Mouse (Mus musculus): Measurements from ENCODE around the gene Psmc3ip. TPM values are rescaled to one million over a fixed set of nuclear protein-coding genes. Genes with fewer than 3 reads are reported as not detected.

Gene Psmc3ip
- polyA plus RNA-seq, 1 experiment from 2014 or later = 20.5 TPM

DNA sequence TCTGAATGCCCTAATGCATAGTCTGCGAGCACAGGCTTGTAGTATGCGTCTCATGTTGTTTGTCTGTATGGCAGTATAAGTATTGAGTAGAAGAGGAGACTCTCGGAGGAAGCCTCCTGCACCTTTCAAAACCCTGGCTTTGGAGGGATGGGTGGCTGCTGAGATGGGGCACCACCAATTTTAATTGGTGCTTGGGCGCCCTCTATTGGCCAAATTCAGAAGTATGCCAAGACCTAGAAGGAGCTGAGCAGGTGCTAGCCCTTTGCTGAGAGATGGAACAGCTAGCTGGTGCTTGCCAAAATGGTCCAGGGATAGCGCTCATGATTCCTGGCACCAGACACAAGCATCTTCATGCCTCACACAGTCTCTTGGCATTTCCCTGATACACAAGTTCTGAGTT lies 37.4 kb downstream of the Psmc3ip start:
- 39% methylated on average over 5 of the region's 5 CpGs for WGBS
- Histone ChIP-seq H3K27me3 (no peaks in the 10 kb centered on the region), H3K4me3 (no peak overlapping the region), H3K27ac (replicated peaks) (no peak overlapping the region), H3K36me3 (peaks cover 97% of the 10 kb centered on the region), H3K9me3 (no peaks in the 10 kb centered on the region), H3K9ac (no peak overlapping the region), H3K4me1 (replicated peaks) (peaks cover 9% of the 10 kb centered on the region), H3K4me2 (no peak overlapping the region)
- no peak for ATAC-seq (ENCODE audit: low read depth)

- H3K9me3 ChIP-seq = no peaks in the 10 kb centered on the region
- H3K4me1 ChIP-seq (replicated peaks) = peaks cover 5% of the 10 kb centered on the region; the same call in 1 of the 2 replicates
- H3K9ac ChIP-seq = no peak overlapping the region
- no peak for ATAC-seq (ENCODE audit: low read depth)
- no peak overlapping the region for H3K27ac ChIP-seq (replicated peaks)
- no peaks in the 10 kb centered on the region for H3K27me3 ChIP-seq
- 68% methylated on average over 8 of the region's 8 CpGs for WGBS
- no peak overlapping the region for H3K4me3 ChIP-seq
- no peak overlapping the region for H3K4me2 ChIP-seq
- H3K36me3 ChIP-seq = peaks cover 97% of the 10 kb centered on the region
Measured at GRCm38 (mm10) chr11:101056885-101057284, 38.4 kb downstream of the Psmc3ip start.

DNA sequence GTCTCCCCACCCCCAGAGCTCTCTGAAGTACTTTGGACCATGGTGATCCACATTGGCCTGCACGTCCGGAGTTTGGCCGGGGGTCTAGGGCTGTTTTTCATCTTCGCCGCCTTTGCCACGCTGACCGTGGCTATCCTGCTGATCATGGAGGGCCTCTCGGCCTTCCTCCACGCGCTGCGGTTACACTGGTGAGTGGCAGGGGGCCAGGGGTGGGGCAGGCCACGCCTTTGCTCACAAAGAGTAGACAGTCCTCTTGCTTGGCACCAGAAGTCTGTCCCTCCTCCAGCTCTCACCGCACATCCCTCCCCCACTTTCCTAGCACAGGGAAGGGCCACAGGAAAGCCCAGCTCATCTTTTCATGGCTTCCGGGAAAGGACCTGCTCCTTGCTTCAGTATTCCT lies 39.8 kb downstream of the Psmc3ip start:
- H3K9ac ChIP-seq = no peak overlapping the region
- H3K27me3 ChIP-seq = no peaks in the 10 kb centered on the region
- peaks cover 97% of the 10 kb centered on the region for H3K36me3 ChIP-seq
- no peaks in the 10 kb centered on the region for H3K9me3 ChIP-seq
- H3K4me2 ChIP-seq = no peak overlapping the region
- no peak overlapping the region for H3K4me3 ChIP-seq
- 0 out of 2 replicates have a peak, but pooled peaks cover 5% of the 10 kb centered on the region for H3K4me1 ChIP-seq (replicated peaks)
- H3K27ac ChIP-seq (replicated peaks) = no peak overlapping the region
- no peak for ATAC-seq (ENCODE audit: low read depth)
- 90% methylated on average over 14 of the region's 14 CpGs for WGBS

DNA sequence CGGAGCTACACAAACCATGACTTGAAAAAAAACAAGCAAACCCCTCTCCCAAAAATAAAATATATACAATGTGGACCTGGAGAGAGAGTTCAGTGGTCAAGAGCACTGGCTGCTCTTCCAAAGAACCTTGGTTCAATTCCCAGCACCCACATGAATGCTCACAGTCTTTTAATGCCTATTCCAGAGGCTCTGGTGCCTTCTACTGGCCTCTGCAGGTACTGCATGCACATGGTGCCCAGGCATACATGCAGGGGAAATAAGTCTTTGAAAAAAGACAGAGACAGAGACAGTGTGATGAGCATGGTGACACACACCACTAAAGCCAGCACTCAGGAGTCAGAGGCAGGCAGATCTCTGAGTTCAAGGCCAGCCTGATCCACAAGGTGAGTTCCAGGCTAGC lies 41.3 kb downstream of the Psmc3ip start:
- Histone ChIP-seq H3K9ac (no peak overlapping the region), H3K4me3 (no peak overlapping the region), H3K9me3 (no peaks in the 10 kb centered on the region), H3K27me3 (no peaks in the 10 kb centered on the region), H3K36me3 (peaks cover 97% of the 10 kb centered on the region), H3K4me1 (replicated peaks) (0 out of 2 replicates have a peak, but pooled peaks cover 5% of the 10 kb centered on the region), H3K27ac (replicated peaks) (no peak overlapping the region), H3K4me2 (no peak overlapping the region)
- no peak for ATAC-seq (ENCODE audit: low read depth)
- 93% methylated on average over 1 of the region's 1 CpGs for WGBS

DNA sequence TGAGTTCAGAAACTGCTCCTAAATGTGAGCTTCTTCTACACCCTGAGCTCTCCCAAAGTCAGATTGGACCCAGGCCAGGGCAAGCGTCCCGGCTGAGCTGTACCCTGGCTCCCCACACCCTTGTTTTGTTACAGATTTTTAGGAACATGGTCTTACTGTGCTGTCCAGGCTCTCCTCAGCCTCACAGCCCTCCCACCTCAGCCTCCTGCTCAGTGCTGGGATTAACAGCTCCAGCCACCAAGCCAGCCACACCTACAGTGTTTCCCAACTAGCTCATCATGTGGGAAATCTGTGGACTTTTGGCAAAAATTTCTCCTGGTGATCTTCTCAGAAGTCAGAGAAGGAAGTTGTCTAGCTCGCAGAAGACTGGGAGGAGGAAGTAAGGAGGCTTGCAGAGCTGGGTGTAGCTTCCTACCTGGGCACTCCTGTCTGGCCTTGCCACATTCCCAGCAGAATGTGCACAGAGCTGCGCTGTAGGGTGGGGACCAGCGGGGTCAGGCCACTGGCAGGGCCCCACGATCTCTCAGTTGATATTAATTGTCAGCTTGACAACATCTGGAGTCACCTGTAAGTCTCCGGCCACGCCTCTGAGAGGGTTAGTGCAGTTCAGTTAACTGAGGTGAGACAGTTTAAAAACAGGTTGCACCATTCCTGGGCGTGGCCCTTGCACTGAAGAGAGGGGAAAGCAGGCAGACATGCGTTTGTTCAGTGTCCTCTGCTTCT lies 42.3 kb downstream of the Psmc3ip start:
- Histone ChIP-seq H3K4me1 (replicated peaks) (no peaks in the 10 kb centered on the region), H3K36me3 (peaks cover 99% of the 10 kb centered on the region), H3K4me3 (no peak overlapping the region), H3K9me3 (no peaks in the 10 kb centered on the region), H3K4me2 (no peak overlapping the region), H3K9ac (no peak overlapping the region), H3K27me3 (no peaks in the 10 kb centered on the region), H3K27ac (replicated peaks) (no peak overlapping the region)
- no peak for ATAC-seq (ENCODE audit: low read depth)
- 93% methylated on average over 10 of the region's 10 CpGs for WGBS

- 83% methylated on average over 8 of the region's 8 CpGs for WGBS
- Histone ChIP-seq H3K9me3 (no peaks in the 10 kb centered on the region), H3K4me2 (no peak overlapping the region)
Measured at GRCm38 (mm10) chr11:101051617-101052016, 43.6 kb downstream of the Psmc3ip start.

GRCm38 (mm10) chr11:101051051-101051493 lies 44.2 kb downstream of the Psmc3ip start:
- H3K4me2 ChIP-seq = no peak overlapping the region
- H3K36me3 ChIP-seq = peaks cover 100% of the 10 kb centered on the region
- H3K9me3 ChIP-seq = no peaks in the 10 kb centered on the region
- no peaks in the 10 kb centered on the region for H3K27me3 ChIP-seq
- no peak overlapping the region for H3K27ac ChIP-seq (replicated peaks)
- no peaks in the 10 kb centered on the region for H3K4me1 ChIP-seq (replicated peaks)
- no peak overlapping the region for H3K9ac ChIP-seq
- no peak for ATAC-seq (ENCODE audit: low read depth)
- no peak overlapping the region for H3K4me3 ChIP-seq
- 87% methylated on average over 6 of the region's 6 CpGs for WGBS

More at GRCm38 (mm10) chr11:101051617-101052016, 43.6 kb downstream of the Psmc3ip start:
- no peak overlapping the region for H3K27ac ChIP-seq (replicated peaks)
- no peaks in the 10 kb centered on the region for H3K4me1 ChIP-seq (replicated peaks)
- no peak for ATAC-seq (ENCODE audit: low read depth)
- H3K36me3 ChIP-seq = peaks cover 100% of the 10 kb centered on the region
- H3K27me3 ChIP-seq = no peaks in the 10 kb centered on the region
- no peak overlapping the region for H3K9ac ChIP-seq
- H3K4me3 ChIP-seq = no peak overlapping the region

DNA sequence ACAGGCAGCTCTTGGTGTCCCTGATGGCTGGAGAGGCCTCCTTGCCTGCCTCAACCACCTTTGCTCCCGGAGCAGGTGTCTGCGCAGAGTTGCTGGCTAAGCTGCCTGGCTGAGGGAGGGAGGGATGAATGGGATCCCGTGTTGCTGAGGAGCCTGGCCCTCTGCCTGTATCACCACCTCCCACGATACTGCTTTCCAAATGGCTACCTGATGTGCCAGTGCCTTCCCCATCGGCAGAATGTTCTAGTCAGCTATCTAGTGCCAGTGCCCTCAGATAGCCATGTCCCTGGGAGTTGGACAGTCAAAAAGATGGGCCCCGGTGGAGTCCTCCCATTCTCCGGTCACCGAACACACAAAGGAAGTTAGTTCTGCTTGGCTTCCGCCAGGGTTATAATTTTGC lies 44.9 kb downstream of the Psmc3ip start:
- no peak overlapping the region for H3K4me2 ChIP-seq
- H3K27ac ChIP-seq (replicated peaks) = no peak overlapping the region
- H3K9me3 ChIP-seq = no peaks in the 10 kb centered on the region
- no peak overlapping the region for H3K9ac ChIP-seq
- WGBS = 87% methylated on average over 9 of the region's 9 CpGs
- H3K36me3 ChIP-seq = peaks cover 100% of the 10 kb centered on the region
- no peaks in the 10 kb centered on the region for H3K4me1 ChIP-seq (replicated peaks)
- H3K27me3 ChIP-seq = no peaks in the 10 kb centered on the region
- ATAC-seq (ENCODE audit: low read depth) = no peak
- no peak overlapping the region for H3K4me3 ChIP-seq

DNA sequence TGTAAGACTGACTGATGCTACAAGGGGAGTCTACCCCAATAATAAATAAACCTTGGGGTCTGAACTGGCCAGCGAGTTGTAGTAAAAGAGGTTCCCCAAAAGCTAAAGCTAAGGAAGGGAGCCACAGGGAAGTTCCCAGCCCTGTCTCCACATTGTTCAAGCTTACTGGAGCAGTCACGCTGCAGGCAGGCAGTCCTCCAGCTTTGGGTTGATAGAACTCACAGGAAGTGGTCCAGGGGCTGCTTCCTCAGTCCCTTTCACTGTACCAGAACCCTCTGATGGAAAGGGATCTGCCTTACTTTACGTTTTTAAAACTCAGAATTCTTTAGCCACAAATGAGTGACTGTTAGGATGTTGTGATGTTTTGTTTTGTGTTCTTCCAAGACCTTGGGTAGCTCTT lies 47.7 kb downstream of the Psmc3ip start:
- no peaks in the 10 kb centered on the region for H3K9me3 ChIP-seq
- no peak for ATAC-seq (ENCODE audit: low read depth)
- H3K4me3 ChIP-seq = no peak overlapping the region
- H3K27ac ChIP-seq (replicated peaks) = no peak overlapping the region
- no peaks in the 10 kb centered on the region for H3K4me1 ChIP-seq (replicated peaks)
- H3K4me2 ChIP-seq = no peak overlapping the region
- no peaks in the 10 kb centered on the region for H3K27me3 ChIP-seq
- 88% methylated on average over 3 of the region's 3 CpGs for WGBS
- H3K36me3 ChIP-seq = peaks cover 100% of the 10 kb centered on the region
- H3K9ac ChIP-seq = no peak overlapping the region

DNA sequence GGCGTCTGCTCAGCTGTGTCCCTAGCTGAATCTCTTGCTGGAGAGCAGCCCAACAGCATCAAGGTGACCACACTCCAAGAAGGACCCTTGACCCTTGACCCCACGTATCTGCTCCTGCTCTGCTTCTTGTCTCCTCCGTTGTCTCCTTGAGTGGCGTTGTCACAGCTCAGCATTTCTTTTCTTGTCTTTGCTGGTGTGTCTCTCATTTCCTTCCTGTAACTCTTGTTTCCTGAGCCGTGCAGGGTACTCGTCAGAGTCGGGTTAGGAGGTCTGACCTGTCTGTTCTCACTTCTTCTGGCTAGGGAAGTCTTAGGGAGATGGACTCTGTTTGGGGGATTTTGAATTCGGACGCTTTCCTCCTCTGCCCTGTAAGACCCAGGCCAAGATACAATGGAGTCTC lies 48.8 kb downstream of the Psmc3ip start:
- Histone ChIP-seq H3K9me3 (no peaks in the 10 kb centered on the region), H3K4me1 (replicated peaks) (no peaks in the 10 kb centered on the region), H3K27me3 (no peaks in the 10 kb centered on the region), H3K4me2 (no peak overlapping the region), H3K9ac (no peak overlapping the region), H3K36me3 (peaks cover 100% of the 10 kb centered on the region), H3K4me3 (no peak overlapping the region), H3K27ac (replicated peaks) (no peak overlapping the region)
- WGBS = 79% methylated on average over 9 of the region's 9 CpGs
- ATAC-seq (ENCODE audit: low read depth) = no peak

- H3K4me2 ChIP-seq = no peak overlapping the region
- H3K4me1 ChIP-seq (replicated peaks) = no peaks in the 10 kb centered on the region
- H3K36me3 ChIP-seq = peaks cover 100% of the 10 kb centered on the region
- H3K4me3 ChIP-seq = no peak overlapping the region
- no peak overlapping the region for H3K27ac ChIP-seq (replicated peaks)
- no peak overlapping the region for H3K9ac ChIP-seq
- H3K27me3 ChIP-seq = no peaks in the 10 kb centered on the region
- WGBS = 87% methylated on average over 4 of the region's 4 CpGs
- no peaks in the 10 kb centered on the region for H3K9me3 ChIP-seq
- ATAC-seq (ENCODE audit: low read depth) = no peak
Measured at GRCm38 (mm10) chr11:101045826-101046225, 49.4 kb downstream of the Psmc3ip start.

Measured in neural tube, embryonic 13.5 days (tissue).